Mouse (Mus musculus) CH12F3 (cell line): ENCODE data around the gene Tk2.
"Not testable (repeated sequence)": the region's sequence is repeated elsewhere in the genome, so short reads cannot be mapped to it uniquely, and the experiment has no call there.

Experiments
- in situ Hi-C: fragments of 300-500 bp; cut with MboI; formaldehyde crosslinking; loops from 2 replicates; pipeline ENCODE4 v1.14.3; 2020; ENCODE audit warnings: low sequenced_read_pairs

The Tk2 gene

DNA sequence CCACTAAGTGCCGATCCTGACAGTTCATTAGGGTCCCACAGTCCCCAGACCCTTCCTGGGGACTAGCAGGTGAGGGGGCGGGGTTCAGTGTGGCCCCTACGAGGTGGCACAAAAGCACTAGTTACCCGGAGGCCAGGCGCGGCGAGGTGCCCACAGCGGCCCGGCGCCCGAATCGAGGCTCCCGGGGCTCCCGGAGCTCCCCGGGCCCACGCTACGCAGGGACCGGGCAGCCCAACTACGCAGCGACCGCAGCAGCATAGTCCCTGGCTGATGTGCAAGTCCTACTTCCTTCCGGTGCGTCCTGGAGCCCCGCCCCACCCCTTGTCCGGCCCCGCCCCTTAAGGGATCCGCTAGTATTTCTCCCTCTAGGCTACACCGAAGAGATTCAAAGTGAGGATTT, at the start of gene Tk2:
Tk2 (minus strand) TSS at position 283 of the 400 bp plus-strand sequence.
- in situ Hi-C loops, result no loop called here

DNA sequence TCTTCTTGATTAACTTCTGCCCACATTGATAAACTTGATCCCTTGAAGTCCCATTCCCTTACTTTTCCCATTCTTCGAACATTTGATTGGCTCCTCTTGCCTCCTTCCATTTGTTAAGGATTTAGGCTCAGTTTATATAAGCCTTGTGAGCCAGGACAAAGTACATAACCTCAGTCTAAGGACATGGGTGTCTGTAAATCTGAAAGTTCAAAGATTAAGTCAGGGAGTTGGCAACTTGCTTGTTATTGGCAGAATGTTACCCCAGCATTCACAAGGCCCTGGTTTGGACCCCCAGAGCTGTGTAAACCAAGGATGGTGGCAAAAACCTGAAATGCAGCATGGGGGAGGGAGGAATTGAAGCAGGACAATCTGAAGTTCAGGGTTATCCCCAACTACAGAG, 46.0 kb upstream of the Tk2 start:
- in situ Hi-C loops, result no loop called here

DNA sequence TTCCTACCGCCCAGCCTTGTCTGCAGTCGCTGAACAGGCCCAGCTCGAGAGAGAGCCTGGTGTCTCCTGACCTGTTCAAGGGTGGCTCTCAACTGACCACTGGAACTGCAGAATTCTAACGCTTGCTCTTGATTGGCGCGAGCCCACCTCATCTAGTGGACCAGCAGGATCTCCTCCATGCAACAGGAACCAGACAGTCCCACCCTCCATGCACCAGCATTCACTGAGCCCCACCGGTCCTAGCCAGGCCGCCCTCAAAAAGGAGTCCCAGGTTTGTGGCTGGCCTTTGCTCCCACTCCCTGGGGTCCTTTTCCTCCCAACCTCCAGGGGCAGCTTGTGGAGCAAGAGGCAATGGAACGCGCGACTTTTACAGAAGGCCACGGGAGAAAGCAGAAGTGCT, 44.7 kb upstream of the Tk2 start, which contains the start of gene Cmtm2a:
Cmtm2a (minus strand) TSS at position 101 of the 400 bp plus-strand sequence.
- in situ Hi-C loops, result not testable (repeated sequence)

DNA sequence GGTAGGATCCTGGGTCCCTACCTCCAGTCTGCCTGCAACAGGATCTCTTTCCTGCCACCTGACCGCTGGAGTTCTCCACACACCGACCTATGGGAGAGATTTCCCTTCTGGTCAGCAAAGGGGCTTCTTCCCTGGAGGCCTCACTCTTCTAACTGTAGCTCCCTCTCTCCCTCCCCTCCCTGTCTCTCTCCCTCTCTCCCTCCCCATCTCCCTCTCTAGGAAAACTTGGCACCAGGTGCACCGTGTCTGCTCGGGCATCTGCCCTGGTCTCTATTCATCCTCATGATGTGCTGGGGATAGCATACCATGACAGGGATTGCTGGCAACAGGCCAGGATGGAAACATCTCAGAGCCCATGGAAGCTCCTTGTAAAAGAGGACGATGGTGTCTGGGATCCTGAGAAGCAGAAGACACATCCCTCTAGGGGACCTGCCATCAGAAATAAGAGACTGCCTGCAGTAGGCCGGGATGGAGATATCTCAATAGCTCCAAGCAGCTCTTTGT, 20.6 kb upstream of the Tk2 start:
- in situ Hi-C loops, result no loop called here

DNA sequence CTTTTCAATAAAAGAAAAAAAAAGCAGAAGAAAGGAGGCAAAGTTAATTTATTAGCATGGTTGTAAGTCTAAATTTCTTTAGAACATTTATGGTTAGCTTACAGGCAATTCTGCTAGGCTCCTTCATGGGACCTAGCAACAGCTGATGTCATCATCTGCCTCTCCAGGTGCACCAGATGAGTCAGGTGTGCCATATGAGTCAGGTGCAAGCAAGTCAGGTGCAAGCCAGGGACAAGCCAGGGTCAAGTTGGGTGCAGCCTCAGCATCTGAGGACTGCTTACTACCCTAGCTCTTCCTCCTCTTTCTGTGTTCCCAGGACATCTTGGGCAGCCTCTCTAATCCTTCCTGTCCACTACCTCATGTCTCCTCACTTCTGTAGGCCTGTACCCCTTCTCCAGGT, 20.0 kb upstream of the Tk2 start:
- in situ Hi-C loops, result no loop called here

DNA sequence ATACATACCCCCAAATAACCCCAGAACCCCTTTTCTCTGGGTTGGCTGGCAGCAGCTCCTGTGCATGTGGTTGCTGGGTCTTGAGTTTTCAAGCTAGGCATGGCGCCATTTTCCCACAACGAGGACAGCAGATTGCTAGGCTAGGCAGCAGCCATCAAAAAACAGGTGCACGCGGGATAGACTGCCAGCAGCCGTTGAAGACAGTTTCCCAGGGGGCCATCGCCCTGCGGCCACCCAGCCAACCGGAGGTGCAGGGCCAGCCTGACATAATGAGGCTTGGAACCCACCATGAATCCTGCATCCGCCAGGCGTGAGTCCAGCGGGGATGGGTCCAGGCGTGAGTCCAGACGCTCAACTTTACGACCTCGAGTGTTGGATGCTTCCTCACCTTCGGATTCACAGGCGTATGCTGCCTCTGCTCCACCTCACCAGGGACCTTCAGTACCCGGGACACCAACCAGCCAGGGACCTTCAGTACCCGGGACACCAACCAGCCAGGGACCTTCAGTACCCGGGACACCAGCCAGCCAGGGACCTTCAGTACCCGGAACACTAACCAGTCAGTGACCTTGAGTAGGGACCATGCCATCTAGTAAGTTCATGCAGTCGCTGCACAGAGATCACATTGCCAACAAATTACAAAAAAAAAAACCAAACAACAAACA, 16.0 kb upstream of the Tk2 start:
- in situ Hi-C loops, result not testable (repeated sequence)

DNA sequence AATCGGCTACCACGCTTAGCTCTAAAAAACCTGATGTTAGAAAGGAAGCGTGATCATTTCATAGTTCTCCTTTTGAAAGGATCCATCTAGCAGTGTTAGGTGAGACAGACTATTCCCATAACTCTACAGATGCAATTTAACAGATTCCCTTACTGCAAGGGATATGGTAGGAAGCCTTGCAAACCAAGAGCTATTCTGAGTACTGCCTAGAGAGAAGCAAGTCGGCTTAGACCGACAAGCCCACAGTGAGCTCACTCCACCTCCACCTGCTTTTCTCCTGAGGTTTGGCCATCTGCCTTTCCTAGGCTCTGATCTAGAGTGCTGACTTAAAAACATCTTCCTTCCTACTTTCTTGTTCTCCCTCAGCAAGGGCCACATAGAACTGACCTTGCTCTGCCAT, 13.4 kb upstream of the Tk2 start:
- in situ Hi-C loops, result not testable (repeated sequence)

DNA sequence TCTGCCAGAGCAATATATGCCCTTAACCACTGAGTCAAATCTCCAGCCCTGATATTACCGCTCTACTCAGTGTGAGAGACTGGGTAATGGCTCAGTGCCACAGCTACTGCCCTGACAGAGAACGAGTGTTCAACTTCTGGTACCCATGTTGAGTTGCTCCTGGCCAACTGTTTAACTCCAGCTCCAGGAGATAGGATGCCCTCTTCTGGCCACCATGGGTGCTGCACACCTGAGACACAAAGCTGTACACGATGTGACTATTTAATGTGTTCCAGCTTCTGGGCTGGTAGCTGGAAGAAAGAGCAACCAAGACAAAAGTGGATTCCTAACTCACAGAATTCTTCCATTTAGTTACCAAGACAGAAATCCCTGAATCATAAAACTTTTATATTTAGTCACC, 4.7 kb upstream of the Tk2 start:
- in situ Hi-C loops, result no loop called here

DNA sequence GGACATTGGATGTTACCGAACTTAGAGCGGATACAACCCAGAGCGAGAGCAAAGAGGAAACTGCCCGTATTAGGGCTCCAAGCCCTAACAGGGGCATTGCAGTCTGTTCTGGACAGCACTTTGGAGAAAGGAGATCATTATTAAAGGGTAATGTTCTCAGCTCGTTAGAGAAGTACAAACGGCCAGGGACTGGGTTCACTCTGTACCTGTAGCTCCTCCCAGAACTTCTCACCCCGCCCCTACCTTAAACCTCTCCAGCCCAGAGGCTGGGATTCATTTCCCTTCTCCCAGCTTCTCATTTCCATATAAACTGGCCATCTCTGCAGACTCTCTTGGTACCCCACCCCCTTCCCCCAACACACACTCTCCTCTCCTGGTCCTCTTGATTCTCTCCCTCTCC, 3.1 kb upstream of the Tk2 start:
- in situ Hi-C loops, result no loop called here

DNA sequence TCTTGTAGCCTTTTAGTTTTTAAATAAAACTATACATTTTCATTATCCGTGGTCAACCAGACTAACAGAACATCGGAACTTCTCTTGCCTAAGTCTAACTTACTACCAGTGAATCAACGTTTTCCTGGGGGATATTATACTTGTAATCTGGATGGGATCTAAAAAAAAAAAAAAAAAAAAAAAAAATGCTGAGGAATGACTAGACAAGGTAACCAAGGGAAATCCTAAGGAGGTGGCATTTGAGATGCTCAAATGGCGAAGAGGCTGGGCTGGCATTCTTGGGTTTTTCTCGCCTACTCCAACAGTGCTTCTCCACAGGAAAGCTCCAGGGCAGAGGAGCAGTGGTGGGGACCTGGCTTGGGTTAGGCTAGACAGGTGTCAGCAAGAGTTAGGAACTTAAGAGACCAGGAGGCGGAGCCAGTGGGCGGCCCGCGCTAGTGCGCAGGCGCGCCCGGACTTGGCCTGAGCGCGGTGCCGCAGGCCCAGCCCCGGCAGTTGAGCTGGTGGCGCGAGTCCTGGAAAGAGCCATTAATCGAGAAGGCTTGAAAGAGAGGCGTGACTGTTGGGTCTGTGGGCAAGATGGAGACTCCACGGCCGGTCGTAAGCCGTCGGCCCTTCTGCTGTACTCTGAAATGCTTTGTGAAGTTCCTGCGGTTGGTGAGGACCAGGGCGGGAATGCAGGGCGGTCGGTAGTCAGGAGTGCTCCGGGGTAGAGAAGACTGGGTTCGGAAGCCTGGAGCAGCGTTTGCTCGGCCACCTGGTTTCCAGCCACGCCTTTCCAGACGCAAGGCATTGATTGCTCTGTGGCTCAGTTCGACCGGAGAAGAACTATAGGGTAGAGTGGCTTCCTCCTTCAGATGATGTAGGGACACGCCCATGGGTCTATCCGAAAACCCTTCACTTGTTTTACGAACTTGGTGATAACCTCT, 2.3 kb upstream of the Tk2 start, which contains the start of gene Cklf:
Cklf (plus strand) TSS at position 423 of the 929 bp plus-strand sequence.
- in situ Hi-C loops, result no loop called here

DNA sequence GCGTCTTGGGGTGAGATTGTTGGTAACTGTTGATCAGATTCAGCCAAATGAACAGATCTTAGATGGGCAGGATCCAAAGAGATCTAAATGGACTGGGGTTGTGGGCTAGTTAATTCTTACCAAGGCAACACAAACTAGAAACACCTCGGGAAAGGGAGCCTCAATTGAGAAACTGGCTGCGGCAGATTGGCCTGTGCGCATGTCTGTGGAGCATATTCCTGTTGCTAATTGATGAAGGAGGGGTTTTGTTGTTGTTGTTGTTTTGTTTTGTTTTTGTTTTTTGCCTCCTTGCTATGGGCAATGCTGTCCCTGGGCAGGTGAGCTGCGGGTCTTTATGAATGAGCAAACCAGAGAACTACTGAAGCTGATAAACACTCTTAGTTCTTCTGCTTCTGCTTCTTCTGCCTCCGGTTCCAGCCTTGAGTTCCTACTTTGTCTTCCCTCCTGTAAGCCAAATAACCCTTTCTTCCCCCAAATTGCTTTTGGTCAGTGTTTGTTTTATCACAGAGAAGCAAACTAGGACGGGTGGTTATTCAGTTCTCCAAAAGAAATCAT, 1.2 kb upstream of the Tk2 start:
- in situ Hi-C loops, result no loop called here

DNA sequence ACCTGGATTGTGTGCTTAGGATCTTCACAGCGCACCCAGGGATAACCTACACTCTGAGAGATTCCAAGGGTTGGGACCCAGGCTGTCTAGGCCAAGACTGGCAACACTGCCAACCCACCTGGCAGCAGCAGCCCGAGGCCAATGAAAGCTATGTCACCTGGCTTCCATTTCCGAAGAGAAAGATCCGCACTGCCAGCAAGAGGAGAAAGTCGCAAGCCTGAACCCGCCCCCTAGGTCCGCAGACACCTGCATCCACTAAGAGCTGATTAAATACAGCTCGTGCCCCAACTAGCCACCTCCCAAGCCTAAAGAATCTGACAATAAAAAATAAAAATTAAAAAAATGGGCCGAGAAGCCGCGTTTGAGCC, 466 bp downstream of the Tk2 start:
- in situ Hi-C loops, result no loop called here

DNA sequence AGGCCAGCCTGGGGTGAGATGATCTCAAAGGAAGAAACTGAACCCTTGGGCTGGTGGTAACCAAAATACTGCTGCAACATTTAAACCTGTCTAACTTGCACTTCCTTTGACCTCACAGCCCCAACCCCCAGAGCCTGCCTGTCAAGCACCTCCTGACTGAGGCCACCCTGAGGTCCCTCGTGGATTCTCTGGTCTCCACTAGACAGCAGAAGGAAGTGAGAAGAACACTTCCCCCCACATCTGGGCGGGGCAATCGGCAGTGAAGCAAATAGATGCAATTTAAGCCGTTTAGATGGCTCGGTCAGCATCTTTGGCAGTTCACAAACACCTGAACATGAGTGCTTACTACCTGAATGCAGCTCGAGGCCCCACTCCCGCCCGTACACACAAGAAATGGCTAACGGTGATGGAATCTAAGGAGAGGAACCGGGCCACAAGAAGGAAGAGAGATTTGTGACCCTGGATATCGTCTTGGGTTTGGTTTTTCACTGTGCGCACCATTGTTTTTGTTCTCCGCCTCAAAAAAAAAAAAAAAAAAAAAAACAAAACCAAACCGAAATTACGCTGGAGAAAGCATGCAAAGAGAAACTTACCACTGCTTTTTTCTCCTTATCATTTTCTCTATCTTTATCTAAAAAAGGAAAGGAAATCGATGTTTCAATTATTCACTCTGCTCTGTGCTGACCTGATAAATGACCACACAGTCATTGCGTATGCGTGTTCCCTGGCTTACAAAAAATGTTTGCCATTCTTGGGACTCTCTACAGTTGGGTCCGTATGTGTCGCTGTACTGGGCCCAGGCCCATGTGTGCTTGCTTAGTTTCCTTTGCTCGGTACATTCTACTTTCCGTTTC, 1.1 kb downstream of the Tk2 start:
- in situ Hi-C loops, result no loop called here

DNA sequence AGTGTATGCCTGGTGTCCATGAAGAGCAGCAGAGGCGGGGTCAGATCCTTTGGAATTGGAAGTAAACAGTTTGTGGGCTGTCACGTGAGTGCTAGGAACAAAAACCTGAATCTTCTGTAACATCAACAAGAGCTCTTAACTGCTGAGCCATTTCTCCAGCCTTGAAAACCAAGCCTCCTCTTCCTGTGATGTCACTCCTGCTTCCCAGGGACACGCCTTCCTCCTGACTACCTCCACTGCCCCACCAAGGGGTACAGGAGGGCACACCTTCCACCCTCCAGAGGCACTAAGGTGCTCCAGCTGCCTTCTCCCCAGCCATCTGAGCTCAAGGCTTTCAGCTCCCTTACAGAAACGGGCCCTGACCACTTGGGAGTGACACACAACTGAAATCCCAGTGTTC, 1.7 kb downstream of the Tk2 start:
- in situ Hi-C loops, result no loop called here

DNA sequence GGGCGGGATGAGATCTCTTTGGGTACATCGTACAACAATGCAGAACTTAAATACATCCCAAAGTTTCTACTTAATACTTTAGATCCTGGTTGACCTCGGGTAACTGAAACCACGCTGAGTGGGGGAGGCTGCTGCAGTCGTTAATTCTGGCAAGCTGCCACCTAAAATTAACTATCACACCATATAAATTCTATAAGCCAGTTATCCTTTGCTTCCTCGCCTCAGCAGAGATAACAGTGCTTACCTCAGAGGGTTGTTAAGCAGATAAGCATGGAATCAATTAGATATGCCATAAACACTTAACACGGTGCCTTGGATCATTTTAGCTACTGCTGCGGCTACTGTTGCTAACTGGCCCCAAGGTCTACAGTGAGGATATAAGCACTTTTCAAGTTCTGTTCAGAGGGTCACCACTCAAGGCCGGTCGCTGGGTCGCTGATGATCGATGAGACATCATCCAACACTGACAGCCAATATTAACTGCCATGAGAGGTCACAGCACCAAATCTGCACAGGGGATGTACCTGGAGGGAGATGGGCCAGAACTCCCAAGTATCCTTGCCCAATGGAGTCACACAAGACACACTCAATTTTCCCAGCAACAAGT, 6.2 kb downstream of the Tk2 start:
- in situ Hi-C loops, result no loop called here

DNA sequence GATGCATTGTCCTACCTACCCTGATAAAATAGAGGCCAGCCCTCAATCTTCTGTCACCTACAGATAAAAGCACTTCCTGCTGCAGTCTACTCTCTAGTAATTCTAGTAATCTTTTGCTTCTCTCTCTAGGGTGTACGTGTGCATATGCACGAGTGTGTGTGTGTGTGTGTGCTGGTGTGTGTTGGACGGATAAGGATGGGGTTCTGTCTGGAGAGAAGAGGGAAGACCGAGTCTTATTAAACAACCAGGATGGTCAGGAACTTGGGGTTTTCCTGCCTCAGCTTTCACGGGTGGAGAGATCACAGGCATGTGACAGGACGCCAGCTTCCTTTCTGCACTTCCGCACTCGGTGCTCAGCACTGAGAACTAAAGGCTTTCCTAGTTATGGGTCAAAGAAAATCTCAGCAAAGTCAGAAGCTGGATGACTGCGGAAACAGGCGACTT, 8.9 kb downstream of the Tk2 start:
- in situ Hi-C loops, result no loop called here

DNA sequence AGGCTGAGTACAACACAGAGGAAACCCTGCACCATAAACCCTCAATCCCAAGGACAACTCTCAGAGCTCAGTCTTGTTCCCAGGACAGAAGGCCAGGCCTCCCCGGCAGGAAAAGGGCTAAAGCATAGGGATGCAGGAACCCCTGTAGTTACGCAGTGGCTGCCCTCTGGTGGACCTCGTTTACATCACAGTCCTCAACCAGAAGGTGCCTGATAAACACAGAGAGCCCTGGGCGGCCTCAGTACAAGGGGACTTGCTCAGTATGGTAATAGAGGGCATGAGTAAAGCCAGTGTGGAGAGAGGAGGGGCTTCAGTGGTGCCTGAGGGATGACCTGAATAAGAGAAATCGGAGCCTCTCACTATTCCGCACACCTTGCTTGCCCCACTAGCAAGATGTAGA, 13.8 kb downstream of the Tk2 start:
- in situ Hi-C loops, result no loop called here

DNA sequence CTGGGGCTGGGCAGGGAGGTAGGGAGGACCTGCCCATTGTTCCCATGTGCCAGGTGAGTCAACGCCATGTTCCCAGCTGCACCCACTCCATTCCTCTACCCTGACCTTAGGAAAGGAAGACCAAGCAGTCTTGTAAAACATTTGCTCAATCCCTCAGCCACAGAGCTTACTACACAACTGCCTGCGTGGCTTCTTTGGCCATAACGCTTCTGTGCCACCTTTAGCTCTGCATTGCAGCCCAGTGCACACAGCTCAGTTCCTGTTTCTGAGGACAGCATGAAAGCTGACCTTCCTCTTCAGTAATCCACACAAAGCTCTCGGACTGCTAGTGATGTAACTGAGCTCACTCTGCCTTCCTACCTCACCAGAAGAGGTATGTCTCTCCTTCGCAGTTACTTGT, 15.4 kb downstream of the Tk2 start:
- in situ Hi-C loops, result no loop called here

DNA sequence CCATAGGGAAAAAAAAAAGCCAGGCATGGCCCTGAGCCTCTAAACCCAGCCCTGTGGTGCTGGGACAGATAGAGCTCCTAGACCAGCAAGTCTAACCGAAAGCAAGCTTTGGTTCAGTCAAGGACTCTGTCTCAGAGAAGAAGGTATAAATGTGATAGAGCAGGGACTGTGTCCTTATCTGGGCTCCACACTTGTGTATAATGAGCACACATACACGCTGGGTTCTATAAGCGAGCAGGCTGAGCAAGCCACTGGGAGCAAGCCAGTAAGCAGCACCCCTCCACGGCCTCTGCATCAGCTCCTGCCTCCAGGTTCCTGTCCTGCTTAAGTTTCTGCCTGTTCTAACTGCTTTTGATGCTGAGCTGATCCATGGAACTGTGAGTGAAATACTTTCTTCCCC, 16.3 kb downstream of the Tk2 start:
- in situ Hi-C loops, result no loop called here

DNA sequence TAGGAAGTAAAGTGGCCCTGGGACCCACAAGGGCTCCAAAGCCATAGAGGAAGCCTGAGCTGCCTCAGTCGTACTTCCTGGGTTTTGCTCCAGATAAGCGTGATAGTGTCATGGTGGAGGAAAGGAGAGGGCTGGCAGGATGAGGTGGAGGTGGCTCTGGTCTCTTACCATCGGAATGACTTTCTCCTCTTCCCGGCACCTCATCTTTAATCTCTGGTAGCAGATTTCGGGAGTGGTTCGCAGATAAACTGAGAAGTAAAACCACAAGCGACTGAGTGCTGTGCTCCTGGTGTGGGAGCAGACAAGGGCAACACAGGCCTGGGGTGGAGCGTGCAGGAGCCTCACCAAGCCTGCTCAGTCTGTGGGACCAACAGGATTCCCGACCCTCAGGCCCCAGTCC, 18.0 kb downstream of the Tk2 start:
- in situ Hi-C loops, result no loop called here
